Mouse (Mus musculus): ENCODE measurements around the gene Hnrnpm. TPM values are rescaled to one million over a fixed set of nuclear protein-coding genes. Genes with fewer than 3 reads are reported as not detected.
A peak's percentile ranks its signal among the peaks of the same experiment; 100 is the strongest.

Gene Hnrnpm
- polyA plus RNA-seq, 1 experiment from 2014 or later: 313 TPM

GRCm38 (mm10) chr17:33717982-33718381 lies 31.3 kb upstream of the Hnrnpm start:
- no peaks in the 10 kb centered on the region for H3K27me3 ChIP-seq (ENCODE audit: control insufficient read depth, insufficient read depth, low read length)

GRCm38 (mm10) chr17:33717246-33717645 lies 30.6 kb upstream of the Hnrnpm start:
- Histone ChIP-seq H3K27ac (ENCODE audit: low read length) (no peak overlapping the region), H3K27me3 (ENCODE audit: control insufficient read depth, insufficient read depth, low read length) (no peaks in the 10 kb centered on the region), H3K4me2 (replicated peaks; ENCODE audit: low read depth, low read length) (no peak overlapping the region), H3K4me1 (ENCODE audit: control insufficient read depth, insufficient read depth, low read length) (no peaks in the 10 kb centered on the region), H3K4me3 (ENCODE audit: low read depth, low read length) (no peak overlapping the region), H3K9me3 (ENCODE audit: control insufficient read depth, low read depth, low read length) (no peaks in the 10 kb centered on the region), H3K9ac (replicated peaks; ENCODE audit: low read depth, low read length) (no peak overlapping the region), H3K36me3 (ENCODE audit: control insufficient read depth, insufficient read depth, low read length) (no peaks in the 10 kb centered on the region)
- WGBS: 92% methylated on average over 1 of the region's 1 CpGs
- no peak for ATAC-seq (ENCODE audit: insufficient number of reproducible peaks, insufficient read depth, low FRiP score, low read depth)

More at GRCm38 (mm10) chr17:33717982-33718381, 31.3 kb upstream of the Hnrnpm start:
- ATAC-seq (ENCODE audit: insufficient number of reproducible peaks, insufficient read depth, low FRiP score, low read depth): no peak
- peak overlapping the region; percentile 55 for H3K4me2 ChIP-seq (replicated peaks; ENCODE audit: low read depth, low read length)
- H3K36me3 ChIP-seq (ENCODE audit: control insufficient read depth, insufficient read depth, low read length): no peaks in the 10 kb centered on the region
- H3K4me1 ChIP-seq (ENCODE audit: control insufficient read depth, insufficient read depth, low read length): no peaks in the 10 kb centered on the region
- peak overlapping the region; percentile 86 for H3K4me3 ChIP-seq (ENCODE audit: low read depth, low read length)
- WGBS: 9% methylated on average over 8 of the region's 8 CpGs
- peak overlapping the region; percentile 50 for H3K9ac ChIP-seq (replicated peaks; ENCODE audit: low read depth, low read length)
- no peaks in the 10 kb centered on the region for H3K9me3 ChIP-seq (ENCODE audit: control insufficient read depth, low read depth, low read length)
- no peak overlapping the region for H3K27ac ChIP-seq (ENCODE audit: low read length)

GRCm38 (mm10) chr17:33714779-33715178 lies 28.1 kb upstream of the Hnrnpm start:
- Histone ChIP-seq H3K4me3 (ENCODE audit: low read depth, low read length) (no peak overlapping the region), H3K36me3 (ENCODE audit: control insufficient read depth, insufficient read depth, low read length) (no peaks in the 10 kb centered on the region), H3K27ac (ENCODE audit: low read length) (no peak overlapping the region), H3K9me3 (ENCODE audit: control insufficient read depth, low read depth, low read length) (no peaks in the 10 kb centered on the region), H3K27me3 (ENCODE audit: control insufficient read depth, insufficient read depth, low read length) (no peaks in the 10 kb centered on the region), H3K4me2 (replicated peaks; ENCODE audit: low read depth, low read length) (no peak overlapping the region), H3K4me1 (ENCODE audit: control insufficient read depth, insufficient read depth, low read length) (no peaks in the 10 kb centered on the region), H3K9ac (replicated peaks; ENCODE audit: low read depth, low read length) (no peak overlapping the region)
- ATAC-seq (ENCODE audit: insufficient number of reproducible peaks, insufficient read depth, low FRiP score, low read depth): no peak
- WGBS: 97% methylated on average over 1 of the region's 1 CpGs

GRCm38 (mm10) chr17:33713271-33713670 lies 26.6 kb upstream of the Hnrnpm start:
- Histone ChIP-seq H3K9ac (replicated peaks; ENCODE audit: low read depth, low read length) (no peak overlapping the region), H3K4me1 (ENCODE audit: control insufficient read depth, insufficient read depth, low read length) (no peaks in the 10 kb centered on the region), H3K27me3 (ENCODE audit: control insufficient read depth, insufficient read depth, low read length) (no peaks in the 10 kb centered on the region), H3K27ac (ENCODE audit: low read length) (no peak overlapping the region), H3K9me3 (ENCODE audit: control insufficient read depth, low read depth, low read length) (no peaks in the 10 kb centered on the region), H3K4me2 (replicated peaks; ENCODE audit: low read depth, low read length) (no peak overlapping the region), H3K4me3 (ENCODE audit: low read depth, low read length) (no peak overlapping the region), H3K36me3 (ENCODE audit: control insufficient read depth, insufficient read depth, low read length) (peaks cover 8% of the 10 kb centered on the region; the same call in 1 of the 2 replicates)
- peak; percentile 57; the same call in 1 of the 2 replicates for ATAC-seq (ENCODE audit: insufficient number of reproducible peaks, insufficient read depth, low FRiP score, low read depth)
- 72% methylated on average over 5 of the region's 5 CpGs for WGBS

GRCm38 (mm10) chr17:33709834-33710233 lies 23.2 kb upstream of the Hnrnpm start:
- H3K9ac ChIP-seq (replicated peaks; ENCODE audit: low read depth, low read length): no peak overlapping the region
- WGBS: 78% methylated on average over 3 of the region's 3 CpGs
- no peaks in the 10 kb centered on the region for H3K27me3 ChIP-seq (ENCODE audit: control insufficient read depth, insufficient read depth, low read length)
- H3K4me1 ChIP-seq (ENCODE audit: control insufficient read depth, insufficient read depth, low read length): no peaks in the 10 kb centered on the region
- no peak for ATAC-seq (ENCODE audit: insufficient number of reproducible peaks, insufficient read depth, low FRiP score, low read depth)
- H3K27ac ChIP-seq (ENCODE audit: low read length): no peak overlapping the region
- no peaks in the 10 kb centered on the region for H3K9me3 ChIP-seq (ENCODE audit: control insufficient read depth, low read depth, low read length)
- no peak overlapping the region for H3K4me3 ChIP-seq (ENCODE audit: low read depth, low read length)
- H3K4me2 ChIP-seq (replicated peaks; ENCODE audit: low read depth, low read length): no peak overlapping the region
- H3K36me3 ChIP-seq (ENCODE audit: control insufficient read depth, insufficient read depth, low read length): peaks cover 8% of the 10 kb centered on the region; the same call in 1 of the 2 replicates

GRCm38 (mm10) chr17:33703091-33703490 lies 16.4 kb upstream of the Hnrnpm start:
- Histone ChIP-seq H3K9me3 (ENCODE audit: control insufficient read depth, low read depth, low read length) (no peaks in the 10 kb centered on the region), H3K4me2 (replicated peaks; ENCODE audit: low read depth, low read length) (no peak overlapping the region), H3K27ac (ENCODE audit: low read length) (no peak overlapping the region), H3K4me3 (ENCODE audit: low read depth, low read length) (no peak overlapping the region), H3K4me1 (ENCODE audit: control insufficient read depth, insufficient read depth, low read length) (no peaks in the 10 kb centered on the region), H3K27me3 (ENCODE audit: control insufficient read depth, insufficient read depth, low read length) (no peaks in the 10 kb centered on the region), H3K9ac (replicated peaks; ENCODE audit: low read depth, low read length) (no peak overlapping the region), H3K36me3 (ENCODE audit: control insufficient read depth, insufficient read depth, low read length) (no peaks in the 10 kb centered on the region; the same call in none of the 2 replicates)
- 90% methylated on average over 9 of the region's 9 CpGs for WGBS
- no peak for ATAC-seq (ENCODE audit: insufficient number of reproducible peaks, insufficient read depth, low FRiP score, low read depth)

GRCm38 (mm10) chr17:33702178-33702577 lies 15.5 kb upstream of the Hnrnpm start:
- no peak overlapping the region for H3K4me3 ChIP-seq (ENCODE audit: low read depth, low read length)
- H3K27me3 ChIP-seq (ENCODE audit: control insufficient read depth, insufficient read depth, low read length): no peaks in the 10 kb centered on the region
- H3K4me1 ChIP-seq (ENCODE audit: control insufficient read depth, insufficient read depth, low read length): no peaks in the 10 kb centered on the region
- no peak overlapping the region for H3K4me2 ChIP-seq (replicated peaks; ENCODE audit: low read depth, low read length)
- WGBS: 62% methylated on average over 1 of the region's 1 CpGs
- no peaks in the 10 kb centered on the region for H3K9me3 ChIP-seq (ENCODE audit: control insufficient read depth, low read depth, low read length)
- no peak for ATAC-seq (ENCODE audit: insufficient number of reproducible peaks, insufficient read depth, low FRiP score, low read depth)
- no peaks in the 10 kb centered on the region; the same call in 1 of the 2 replicates for H3K36me3 ChIP-seq (ENCODE audit: control insufficient read depth, insufficient read depth, low read length)
- no peak overlapping the region for H3K9ac ChIP-seq (replicated peaks; ENCODE audit: low read depth, low read length)
- H3K27ac ChIP-seq (ENCODE audit: low read length): no peak overlapping the region

- Histone ChIP-seq H3K4me1 (ENCODE audit: control insufficient read depth, insufficient read depth, low read length) (no peaks in the 10 kb centered on the region), H3K9ac (replicated peaks; ENCODE audit: low read depth, low read length) (no peak overlapping the region), H3K27ac (ENCODE audit: low read length) (no peak overlapping the region), H3K27me3 (ENCODE audit: control insufficient read depth, insufficient read depth, low read length) (no peaks in the 10 kb centered on the region), H3K4me2 (replicated peaks; ENCODE audit: low read depth, low read length) (no peak overlapping the region), H3K9me3 (ENCODE audit: control insufficient read depth, low read depth, low read length) (no peaks in the 10 kb centered on the region), H3K4me3 (ENCODE audit: low read depth, low read length) (no peak overlapping the region), H3K36me3 (ENCODE audit: control insufficient read depth, insufficient read depth, low read length) (peaks cover 5% of the 10 kb centered on the region; the same call in 1 of the 2 replicates)
- 87% methylated on average over 1 of the region's 1 CpGs for WGBS
- ATAC-seq (ENCODE audit: insufficient number of reproducible peaks, insufficient read depth, low FRiP score, low read depth): no peak
Observed at GRCm38 (mm10) chr17:33695471-33695870, 8.8 kb upstream of the Hnrnpm start.

- under 1% methylated on average over 41 of the region's 42 CpGs for WGBS
- peak overlapping the region; percentile 96 for H3K27ac ChIP-seq (ENCODE audit: low read length)
- H3K4me3 ChIP-seq (ENCODE audit: low read depth, low read length): peak overlapping the region; percentile 95
- H3K4me1 ChIP-seq (ENCODE audit: control insufficient read depth, insufficient read depth, low read length): peaks cover 18% of the 10 kb centered on the region; the same call in 1 of the 2 replicates
- H3K27me3 ChIP-seq (ENCODE audit: control insufficient read depth, insufficient read depth, low read length): no peaks in the 10 kb centered on the region
- peaks cover 3% of the 10 kb centered on the region for H3K36me3 ChIP-seq (ENCODE audit: control insufficient read depth, insufficient read depth, low read length)
- H3K9ac ChIP-seq (replicated peaks; ENCODE audit: low read depth, low read length): peak overlapping the region; percentile 99
- H3K4me2 ChIP-seq (replicated peaks; ENCODE audit: low read depth, low read length): peak overlapping the region; percentile 91
- peak; percentile 99 for ATAC-seq (ENCODE audit: insufficient number of reproducible peaks, insufficient read depth, low FRiP score, low read depth)
- H3K9me3 ChIP-seq (ENCODE audit: control insufficient read depth, low read depth, low read length): no peaks in the 10 kb centered on the region
Observed at GRCm38 (mm10) chr17:33685249-33685653, 1.4 kb downstream of the Hnrnpm start.
